Mouse (Mus musculus) kidney, postnatal 25 days (tissue): ENCODE results near the gene Cluap1.

Experiments used
- DNase-seq, 2 experiments: peaks; one replicate each; pipeline ENCODE4 v3.0.0; 2021; ENCODE audit warnings: mixed read lengths in 2 of 2

The Cluap1 gene

GRCm38 (mm10) chr16:3908537-3909111, at the start of gene Cluap1, which contains the start of gene 1700037C18Rik:
TSS of gene Cluap1 (plus strand) at chr16:3908801.
TSS of gene 1700037C18Rik (minus strand) at chr16:3908689.
- DNase-seq = peak; percentile 97 to 98

GRCm38 (mm10) chr16:3859254-3859653, 49.3 kb upstream of the Cluap1 start:
- DNase-seq = no peak

GRCm38 (mm10) chr16:3871815-3872214, 36.8 kb upstream of the Cluap1 start:
- no peak for DNase-seq

- peak; percentile 94 to 98 for DNase-seq
Observed at GRCm38 (mm10) chr16:3872216-3873047, 36.2 kb upstream of the Cluap1 start, which contains the start of gene Naa60. TSS of gene Naa60 (plus strand) at chr16:3872375.

GRCm38 (mm10) chr16:3876346-3876745, 32.3 kb upstream of the Cluap1 start:
- no peak for DNase-seq

- peak; percentile 95 to 98 for DNase-seq
Observed at GRCm38 (mm10) chr16:3884201-3885064, 24.2 kb upstream of the Cluap1 start, which contains the start of the genes Zfp597 and Gm20695. TSS of gene Zfp597 (minus strand) at chr16:3884561. TSS of gene Gm20695 (plus strand) at chr16:3884648.

GRCm38 (mm10) chr16:3885065-3885670, 23.4 kb upstream of the Cluap1 start:
- no peak for DNase-seq

- DNase-seq = no peak
Observed at GRCm38 (mm10) chr16:3891621-3892295, 16.8 kb upstream of the Cluap1 start.

GRCm38 (mm10) chr16:3893739-3894138, 14.9 kb upstream of the Cluap1 start:
- no peak for DNase-seq

GRCm38 (mm10) chr16:3895173-3895792, 13.3 kb upstream of the Cluap1 start:
- DNase-seq = peak; percentile 17 to 51

GRCm38 (mm10) chr16:3896046-3896445, 12.6 kb upstream of the Cluap1 start:
- DNase-seq = no peak

- DNase-seq = no peak
Observed at GRCm38 (mm10) chr16:3896553-3896952, 12.0 kb upstream of the Cluap1 start.

GRCm38 (mm10) chr16:3907471-3907870, 1.1 kb upstream of the Cluap1 start:
- DNase-seq = no peak

GRCm38 (mm10) chr16:3909118-3909517, 517 bp downstream of the Cluap1 start:
- no peak for DNase-seq

GRCm38 (mm10) chr16:3920756-3921155, 12.2 kb downstream of the Cluap1 start:
- no peak for DNase-seq

GRCm38 (mm10) chr16:3923515-3923914, 14.9 kb downstream of the Cluap1 start:
- DNase-seq = no peak

GRCm38 (mm10) chr16:3923966-3924365, 15.4 kb downstream of the Cluap1 start:
- no peak for DNase-seq

GRCm38 (mm10) chr16:3928582-3928981, 20.0 kb downstream of the Cluap1 start:
- DNase-seq = no peak

- DNase-seq = no peak
Observed at GRCm38 (mm10) chr16:3929151-3929550, 20.6 kb downstream of the Cluap1 start.

- DNase-seq = no peak
Observed at GRCm38 (mm10) chr16:3933536-3933935, 24.9 kb downstream of the Cluap1 start.

- peak in 1 of 2 experiments; percentile 7 for DNase-seq
Observed at GRCm38 (mm10) chr16:3934091-3934490, 25.5 kb downstream of the Cluap1 start.
